11 mouse cellular contexts compared by ENCODE assay signal in the genomic region with DNA sequence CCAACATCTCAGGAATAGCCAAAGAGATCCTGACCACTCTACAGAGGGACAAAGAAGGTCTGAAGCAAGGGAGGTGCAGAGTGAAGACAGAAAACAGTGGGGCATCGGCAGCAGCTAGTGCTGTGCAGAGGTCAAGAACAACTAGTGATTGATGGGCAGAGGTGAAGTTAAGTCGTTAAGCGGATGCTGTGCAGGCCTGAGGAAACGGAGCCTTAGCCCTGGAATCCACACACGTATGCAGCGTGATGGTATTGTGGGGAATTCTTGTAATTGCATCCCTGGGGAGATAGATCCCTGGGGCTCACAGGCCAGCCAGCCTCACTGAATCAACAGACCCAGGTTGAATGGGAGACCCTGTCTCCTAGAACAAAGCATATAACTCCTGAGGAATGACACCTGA. TPM values are rescaled to one million over a fixed set of nuclear protein-coding genes. Genes with fewer than 3 reads are reported as not detected.
"Had no signal": no experiment of that assay in that cellular context is flagged by ENCODE, and none has a peak within 500 bp of the region (broad histone marks: within the 10 kb centered on the region; RNA-seq: fewer than 3 reads in every experiment).

No protein-coding gene starts in this region.

- DNase-seq: kidney, postnatal 25 days; left cerebral cortex, postnatal 4 days; lung, adult 18-20 months; right cerebral cortex, postnatal 14 days; thymus, adult 2 months; thymus, postnatal 25 days had no signal

- H3K27me3 ChIP-seq: stomach, embryonic 15.5 days had no signal

- H3K4me3 ChIP-seq: limb, embryonic 13.5 days; midbrain, embryonic 10.5 days; stomach, embryonic 15.5 days had no signal

- H3K27ac ChIP-seq: limb, embryonic 13.5 days; liver, embryonic 14.5 days; midbrain, embryonic 10.5 days; stomach, embryonic 15.5 days had no signal

- H3K4me1 ChIP-seq: limb, embryonic 13.5 days; midbrain, embryonic 10.5 days; stomach, embryonic 15.5 days had no signal

RNA-seq across cellular contexts. Expression of a gene that starts 9.9 kb away (rescaled TPM):
- total RNA-seq: liver, adult 2 months had no signal
